Mouse (Mus musculus) lung, embryonic 16.5 days (tissue): ENCODE data around the gene Inha. TPM values are rescaled to one million over a fixed set of nuclear protein-coding genes. Genes with fewer than 3 reads are reported as not detected.

Experiments
- ATAC-seq: fragments of 200-750 bp; cut with Nextera tagmentation; 2 replicates; pipeline ENCODE4 v1.8.0; 2017; ENCODE audit warnings: low read depth, mild to moderate bottlenecking, moderate library complexity
- H3K27ac ChIP-seq: fragments of 300-500 bp; sonication (generic); 2 replicates; pipeline ENCODE4 v1.5.1; 2014; ENCODE audit warnings: mild to moderate bottlenecking, control low read depth, low read length
- H3K27me3 ChIP-seq: fragments of 300-500 bp; sonication (generic); 2 replicates; pipeline ENCODE4 v1.6.1; 2014; ENCODE audit warnings: low read depth, low read length, mixed read lengths; ENCODE audit not compliant: control insufficient read depth, insufficient read depth
- H3K36me3 ChIP-seq: fragments of 300-500 bp; sonication (generic); 2 replicates; pipeline ENCODE4 v1.6.1; 2014; ENCODE audit warnings: low read length; ENCODE audit not compliant: control insufficient read depth, insufficient read depth
- H3K4me1 ChIP-seq: fragments of 300-500 bp; sonication (generic); replicated peaks from 2 replicates; pipeline ENCODE4 v1.6.1; 2014; ENCODE audit warnings: low read length, mixed read lengths; ENCODE audit not compliant: control insufficient read depth, insufficient read depth
- H3K4me2 ChIP-seq: fragments of 300-500 bp; sonication (generic); 2 replicates; pipeline ENCODE4 v1.6.1; 2014; ENCODE audit warnings: low read depth, low read length, control low read depth
- H3K4me3 ChIP-seq: fragments of 300-500 bp; sonication (generic); 2 replicates; pipeline ENCODE4 v1.5.1; 2014; ENCODE audit warnings: mild to moderate bottlenecking, low read length, control low read depth
- H3K9ac ChIP-seq: fragments of 300-500 bp; sonication (generic); 2 replicates; pipeline ENCODE4 v1.6.1; 2014; ENCODE audit warnings: low read length, control low read depth
- H3K9me3 ChIP-seq: fragments of 300-500 bp; sonication (generic); 2 replicates; pipeline ENCODE4 v1.6.1; 2016; ENCODE audit warnings: low read length; ENCODE audit not compliant: control insufficient read depth
- WGBS: fragments of 180-500 bp; shearing (Covaris S2); extraction: QIAGEN DNeasy Blood & Tissue Kit; methylation state at CpG from one replicate; pipeline ENCODE4 v1.1.7; 2014; 5-methylcytosine and 5-hydroxymethylcytosine counted together
- polyA plus RNA-seq: library from polyadenylated mRNA; unstranded; fragments of >200 nt; fragmentation: Nextera tagmentation; extraction: Ambion mirVana; gene quantifications from 2 replicates; pipeline ENCODE4 v1.2.1, GENCODE M21; 2015

Inha gene
- polyA plus RNA-seq, 1 experiment from 2014 or later, result 3.8 TPM

GRCm38 (mm10) chr1:75559212-75559925, 52.5 kb downstream of the Inha start:
- 1% methylated on average over 17 of the region's 17 CpGs for WGBS
- H3K4me1 ChIP-seq, result peaks cover 11% of the 10 kb centered on the region
- H3K27me3 ChIP-seq, result 0 out of 2 replicates have a peak, but pooled peaks cover 3% of the 10 kb centered on the region
- ATAC-seq, result peak; percentile 97
- H3K36me3 ChIP-seq, result no peaks in the 10 kb centered on the region
- peak overlapping the region; percentile 29; the same call in 1 of the 2 replicates for H3K4me3 ChIP-seq
- H3K9me3 ChIP-seq, result no peaks in the 10 kb centered on the region
- H3K9ac ChIP-seq, result peak overlapping the region; percentile 59
- H3K4me2 ChIP-seq, result peak overlapping the region; percentile 47
- H3K27ac ChIP-seq, result peak overlapping the region; percentile 78

Other genes with a start within 250 kb of the Inha start
- gene Ptprn, start 242.6 kb upstream of the Inha start, polyA plus RNA-seq, result 0.63 and 0.78 TPM in 2 replicates
- gene Resp18, start 228.7 kb upstream of the Inha start, polyA plus RNA-seq, result 1.6 and 2.1 TPM in 2 replicates
- 118 and 122 TPM in 2 replicates for gene Dnpep, start 189.1 kb upstream of the Inha start, polyA plus RNA-seq
- gene Des, start 146.7 kb upstream of the Inha start, polyA plus RNA-seq, result 57.1 and 64.0 TPM in 2 replicates
- 38.5 and 38.9 TPM in 2 replicates for gene Speg, start 131.8 kb upstream of the Inha start, polyA plus RNA-seq
- 80.5 and 92.4 TPM in 2 replicates for gene Gmppa, start 71.1 kb upstream of the Inha start, polyA plus RNA-seq
- gene Asic4, start 56.6 kb upstream of the Inha start, polyA plus RNA-seq, result 0.05 and 0.11 TPM in 2 replicates
- 22.9 and 25.2 TPM in 2 replicates for gene Chpf, start 27.8 kb upstream of the Inha start, polyA plus RNA-seq
- 0.65 and 1.3 TPM in 2 replicates for gene Tmem198, start 27.5 kb upstream of the Inha start, polyA plus RNA-seq
- 46.3 and 48.0 TPM in 2 replicates for gene Obsl1, start 625 bp upstream of the Inha start, polyA plus RNA-seq
- gene Stk11ip, start 14.5 kb downstream of the Inha start, polyA plus RNA-seq, result 19.5 and 20.0 TPM in 2 replicates
- 10.2 and 12.3 TPM in 2 replicates for gene Slc4a3, start 39.2 kb downstream of the Inha start, polyA plus RNA-seq